24 mouse cellular contexts compared by ENCODE assay signal in the genomic region with DNA sequence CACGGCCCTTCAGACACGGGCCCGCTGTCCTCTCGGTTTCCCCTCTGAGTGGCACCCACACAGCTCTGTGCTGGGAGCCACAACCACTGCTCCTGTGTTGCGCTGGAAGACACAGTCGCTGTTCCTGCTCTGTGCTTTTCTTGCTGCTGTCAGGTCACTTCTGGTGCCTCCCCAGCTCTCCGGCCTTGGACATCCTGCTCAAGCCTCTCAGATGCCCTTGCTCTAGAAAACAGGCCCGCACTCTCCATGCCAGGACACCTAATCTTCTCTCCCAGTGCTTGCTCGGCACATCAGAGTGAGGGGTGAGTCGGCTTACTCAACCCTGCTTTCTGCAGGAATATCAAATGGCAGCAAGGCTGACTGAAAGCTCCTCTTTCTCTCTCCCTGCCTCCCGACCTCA. TPM values are rescaled to one million over a fixed set of nuclear protein-coding genes. Genes with fewer than 3 reads are reported as not detected.
DNase-seq lines count a peak whose midpoint lies in the region; ATAC-seq and TF ChIP-seq lines count a peak whose summit lies in the region.
"Had no signal": no experiment of that assay in that cellular context is flagged by ENCODE, and none has a peak within 500 bp of the region (broad histone marks: within the 10 kb centered on the region; RNA-seq: fewer than 3 reads in every experiment).

No protein-coding gene starts in this region.

- 72% methylated on average over 11 of the region's 11 CpGs for WGBS in embryonic facial prominence, embryonic 13.5 days

- H3K9me3 ChIP-seq in embryonic facial prominence, embryonic 13.5 days, result no peaks in the 10 kb centered on the region
- H3K9me3 ChIP-seq: forebrain, embryonic 12.5 days; heart, embryonic 12.5 days; hindbrain, embryonic 15.5 days; midbrain, embryonic 12.5 days had no signal

- H3K9ac ChIP-seq in embryonic facial prominence, embryonic 13.5 days, result peak overlapping the region; percentile 6; the same call in 1 of the 2 replicates
- H3K9ac ChIP-seq: forebrain, embryonic 12.5 days; heart, embryonic 12.5 days; hindbrain, embryonic 15.5 days; midbrain, embryonic 12.5 days had no signal

- intact Hi-C loops in gastrocnemius, adult 2 months (cut with DNase I), result no loop called here

- no peak for ATAC-seq in embryonic facial prominence, embryonic 13.5 days (ENCODE audit: insufficient number of reproducible peaks, insufficient read depth, low FRiP score, low TSS enrichment, low read depth)
- ATAC-seq: intestine, embryonic 16.5 days; lung, postnatal 0 days had no signal

- TF ChIP-seq CTCF in gastrocnemius, adult 2 months (IDR thresholded peaks at IDR 0.05), result no peak

- H3K4me2 ChIP-seq in embryonic facial prominence, embryonic 13.5 days, result no peak overlapping the region
- H3K4me2 ChIP-seq: forebrain, embryonic 12.5 days; heart, embryonic 12.5 days; hindbrain, embryonic 15.5 days; midbrain, embryonic 12.5 days had no signal

- peaks cover 28% of the 10 kb centered on the region for H3K4me1 ChIP-seq in embryonic facial prominence, embryonic 13.5 days

- peak overlapping the region; percentile 93 for H3K27ac ChIP-seq in gastrocnemius, adult 2 months
- no peak overlapping the region for H3K27ac ChIP-seq in embryonic facial prominence, embryonic 13.5 days
- H3K27ac ChIP-seq: forebrain, embryonic 12.5 days; hindbrain, embryonic 15.5 days; midbrain, embryonic 12.5 days had no signal

- peak overlapping the region; percentile 52 for H3K4me3 ChIP-seq in gastrocnemius, adult 2 months
- no peak overlapping the region for H3K4me3 ChIP-seq in embryonic facial prominence, embryonic 13.5 days
- H3K4me3 ChIP-seq: forebrain, embryonic 12.5 days; heart, embryonic 12.5 days; hindbrain, embryonic 15.5 days; midbrain, embryonic 12.5 days had no signal

- peak; percentile 79 for DNase-seq in gastrocnemius, adult 2 months
- no peak for DNase-seq in gastrocnemius, postnatal 4 days (ENCODE audit: low spot score in 2 of 2)
- DNase-seq in ovary, adult 18-20 months (ENCODE audit: low spot score), result peak; percentile 19
- no peak for DNase-seq in ovary, postnatal 14 days (ENCODE audit: low spot score)
- peak; percentile 88 for DNase-seq in skeletal muscle tissue, adult 2 months (ENCODE audit: low read depth, low spot score)
- no peak for DNase-seq in frontal cortex, postnatal 36 days (ENCODE audit: low spot score in 2 of 2)
- DNase-seq in Muller cell, postnatal 12 days (ENCODE audit: inconsistent ontology term), result no peak
- DNase-seq: cerebellum, adult 18-20 months; cerebellum, postnatal 25 days; embryo, embryonic 11 days; heart, adult 11 months; kidney, postnatal 36 days; liver; right cerebral cortex, postnatal 25 days had no signal

- peaks cover 7% of the 10 kb centered on the region; the same call in 1 of the 2 replicates for H3K36me3 ChIP-seq in embryonic facial prominence, embryonic 13.5 days
- H3K36me3 ChIP-seq: heart, embryonic 12.5 days; hindbrain, embryonic 15.5 days had no signal

- H3K27me3 ChIP-seq in embryonic facial prominence, embryonic 13.5 days, result no peaks in the 10 kb centered on the region
- H3K27me3 ChIP-seq: CH12.LX; forebrain, embryonic 12.5 days; heart, embryonic 12.5 days; hindbrain, embryonic 15.5 days; midbrain, embryonic 12.5 days had no signal

RNA-seq across cellular contexts. Expression of a gene that starts 28.7 kb away (rescaled TPM):
- total RNA-seq in gastrocnemius, adult 2 months (2021), result 10 to 100 TPM; 24.3 to 32.0 TPM
- total RNA-seq in gastrocnemius, postnatal 4 days (2021), result 10 to 100 TPM; 32.8 to 37.3 TPM
- 10.2 and 16.5 TPM in 2 replicates for polyA plus RNA-seq in embryonic facial prominence, embryonic 13.5 days (2015; fragmentation: Nextera tagmentation; extraction: Ambion mirVana)

RNA-seq across cellular contexts. Expression of a gene that starts 49.0 kb away (rescaled TPM):
- under 1 TPM in 1 of 2 experiments, not detected in 1; 0.14 TPM for total RNA-seq in gastrocnemius, adult 2 months (2021)
- total RNA-seq in gastrocnemius, postnatal 4 days (2021), result under 1 TPM; 0.29 to 0.31 TPM
- 0.80 and 1.4 TPM in 2 replicates for polyA plus RNA-seq in embryonic facial prominence, embryonic 13.5 days (2015; fragmentation: Nextera tagmentation; extraction: Ambion mirVana)
- total RNA-seq: heart, postnatal 25 days; megakaryocyte progenitor cell, adult 5-6 weeks had no signal

RNA-seq across cellular contexts. Expression of a gene that starts 49.7 kb away (rescaled TPM):
- total RNA-seq in gastrocnemius, adult 2 months (2021), result 10 to 100 TPM; 38.7 to 50.9 TPM
- 10 to 100 TPM; 44.6 to 45.1 TPM for total RNA-seq in gastrocnemius, postnatal 4 days (2021)
- 26.4 and 35.2 TPM in 2 replicates for polyA plus RNA-seq in embryonic facial prominence, embryonic 13.5 days (2015; fragmentation: Nextera tagmentation; extraction: Ambion mirVana)

Comparison
In these comparisons a context has a peak if more than half of its experiments do, and no peak if none do; other contexts are left out.
1. DNase-seq: peak in gastrocnemius, adult 2 months (single experiment), ovary, adult 18-20 months (single experiment) and skeletal muscle tissue, adult 2 months (single experiment); none in gastrocnemius, postnatal 4 days (0 of 2), ovary, postnatal 14 days (single experiment), frontal cortex, postnatal 36 days (0 of 2) and Muller cell, postnatal 12 days (single experiment).